Mouse (Mus musculus): ENCODE results near the gene Ndufa11.

The Ndufa11 gene

GRCm38 (mm10) chr17:56717363-56718058, at the start of gene Ndufa11, which contains the start of gene Vmac:
Ndufa11 (plus strand) TSS chr17:56717767.
Vmac (minus strand) TSS chr17:56718022.
- peak; percentile 94 for DNase-seq

- DNase-seq = peak; percentile 83
Observed at GRCm38 (mm10) chr17:56668384-56669144, 49.0 kb upstream of the Ndufa11 start.

GRCm38 (mm10) chr17:56669766-56670165, 47.8 kb upstream of the Ndufa11 start:
- DNase-seq = peak; percentile 16

- DNase-seq = peak; percentile 100
Observed at GRCm38 (mm10) chr17:56672941-56673646, 44.5 kb upstream of the Ndufa11 start, which contains the start of gene Ranbp3. Ranbp3 (plus strand) TSS chr17:56673294.

- DNase-seq = peak; percentile 66
Observed at GRCm38 (mm10) chr17:56673647-56674416, 43.7 kb upstream of the Ndufa11 start.

- peak; percentile 44 for DNase-seq
Observed at GRCm38 (mm10) chr17:56681791-56682190, 35.8 kb upstream of the Ndufa11 start.

- DNase-seq = peak; percentile 14
Observed at GRCm38 (mm10) chr17:56682880-56683279, 34.7 kb upstream of the Ndufa11 start.

- DNase-seq = peak; percentile 53
Observed at GRCm38 (mm10) chr17:56683546-56684140, 33.9 kb upstream of the Ndufa11 start.

- DNase-seq = no peak
Observed at GRCm38 (mm10) chr17:56684649-56685048, 32.9 kb upstream of the Ndufa11 start.

- no peak for DNase-seq
Observed at GRCm38 (mm10) chr17:56686801-56687200, 30.8 kb upstream of the Ndufa11 start.

- no peak for DNase-seq
Observed at GRCm38 (mm10) chr17:56688045-56688444, 29.5 kb upstream of the Ndufa11 start.

- no peak for DNase-seq
Observed at GRCm38 (mm10) chr17:56688689-56689088, 28.9 kb upstream of the Ndufa11 start.

GRCm38 (mm10) chr17:56693395-56693794, 24.2 kb upstream of the Ndufa11 start:
- no peak for DNase-seq

GRCm38 (mm10) chr17:56693851-56694310, 23.7 kb upstream of the Ndufa11 start:
- DNase-seq = peak; percentile 88

- DNase-seq = no peak
Observed at GRCm38 (mm10) chr17:56700451-56700850, 17.1 kb upstream of the Ndufa11 start.

- no peak for DNase-seq
Observed at GRCm38 (mm10) chr17:56703038-56703437, 14.5 kb upstream of the Ndufa11 start.

- DNase-seq = no peak
Observed at GRCm38 (mm10) chr17:56706515-56706914, 11.1 kb upstream of the Ndufa11 start.

- DNase-seq = no peak
Observed at GRCm38 (mm10) chr17:56708692-56709091, 8.9 kb upstream of the Ndufa11 start.

GRCm38 (mm10) chr17:56709708-56710107, 7.9 kb upstream of the Ndufa11 start:
- DNase-seq = no peak

- peak; percentile 67 for DNase-seq
Observed at GRCm38 (mm10) chr17:56715360-56715759, 2.2 kb upstream of the Ndufa11 start.

GRCm38 (mm10) chr17:56715914-56716654, 1.5 kb upstream of the Ndufa11 start:
- DNase-seq = peak; percentile 55

Measured in cerebellum, adult 9-11 months (tissue).